Mouse (Mus musculus) olfactory bulb, adult 2 months (tissue): ENCODE results near the gene Plcb1. TPM values are rescaled to one million over a fixed set of nuclear protein-coding genes. Genes with fewer than 3 reads are reported as not detected.

Experiments
- H3K27ac ChIP-seq: fragments of 200-500 bp; 2 replicates; pipeline ENCODE4 v1.5.1; 2012; ENCODE audit warnings: low read depth, low read length; ENCODE audit not compliant: insufficient read depth
- H3K4me1 ChIP-seq: fragments of 200-500 bp; 2 replicates; pipeline ENCODE4 v1.6.1; 2012; ENCODE audit warnings: low read length; ENCODE audit not compliant: control insufficient read depth, insufficient read depth
- H3K4me3 ChIP-seq: fragments of 200-500 bp; 2 replicates; pipeline ENCODE4 v1.5.1; 2012; ENCODE audit warnings: mild to moderate bottlenecking, low read depth, low read length, moderate library complexity; ENCODE audit not compliant: insufficient read depth
- CTCF ChIP-seq: fragments of 200-500 bp; IDR thresholded peaks from 2 replicates; pipeline ENCODE4 v1.5.1; 2012; ENCODE audit warnings: low read depth, mild to moderate bottlenecking, low read length, moderate library complexity; ENCODE audit not compliant: insufficient read depth
- POLR2A ChIP-seq: fragments of 200-500 bp; IDR thresholded peaks from 2 replicates; pipeline ENCODE4 v1.6.1; 2012; ENCODE audit warnings: mild to moderate bottlenecking, low read depth, low read length, moderate library complexity; ENCODE audit not compliant: insufficient read depth
- WGBS: fragments of 180-500 bp; shearing (Covaris S2); methylation state at CpG from one replicate; pipeline ENCODE4 v1.1.7; 2018; 5-methylcytosine and 5-hydroxymethylcytosine counted together
- polyA plus RNA-seq: library from polyadenylated mRNA; stranded (reverse); fragments of >200 nt; gene quantifications from 2 replicates; pipeline ENCODE4 v1.2.4, GENCODE M21; 2012; ENCODE audit warnings: low replicate concordance; ENCODE audit not compliant: missing spikeins, insufficient read depth, insufficient read length

The Plcb1 gene
- polyA plus RNA-seq, 1 experiment = 72.1 TPM

DNA sequence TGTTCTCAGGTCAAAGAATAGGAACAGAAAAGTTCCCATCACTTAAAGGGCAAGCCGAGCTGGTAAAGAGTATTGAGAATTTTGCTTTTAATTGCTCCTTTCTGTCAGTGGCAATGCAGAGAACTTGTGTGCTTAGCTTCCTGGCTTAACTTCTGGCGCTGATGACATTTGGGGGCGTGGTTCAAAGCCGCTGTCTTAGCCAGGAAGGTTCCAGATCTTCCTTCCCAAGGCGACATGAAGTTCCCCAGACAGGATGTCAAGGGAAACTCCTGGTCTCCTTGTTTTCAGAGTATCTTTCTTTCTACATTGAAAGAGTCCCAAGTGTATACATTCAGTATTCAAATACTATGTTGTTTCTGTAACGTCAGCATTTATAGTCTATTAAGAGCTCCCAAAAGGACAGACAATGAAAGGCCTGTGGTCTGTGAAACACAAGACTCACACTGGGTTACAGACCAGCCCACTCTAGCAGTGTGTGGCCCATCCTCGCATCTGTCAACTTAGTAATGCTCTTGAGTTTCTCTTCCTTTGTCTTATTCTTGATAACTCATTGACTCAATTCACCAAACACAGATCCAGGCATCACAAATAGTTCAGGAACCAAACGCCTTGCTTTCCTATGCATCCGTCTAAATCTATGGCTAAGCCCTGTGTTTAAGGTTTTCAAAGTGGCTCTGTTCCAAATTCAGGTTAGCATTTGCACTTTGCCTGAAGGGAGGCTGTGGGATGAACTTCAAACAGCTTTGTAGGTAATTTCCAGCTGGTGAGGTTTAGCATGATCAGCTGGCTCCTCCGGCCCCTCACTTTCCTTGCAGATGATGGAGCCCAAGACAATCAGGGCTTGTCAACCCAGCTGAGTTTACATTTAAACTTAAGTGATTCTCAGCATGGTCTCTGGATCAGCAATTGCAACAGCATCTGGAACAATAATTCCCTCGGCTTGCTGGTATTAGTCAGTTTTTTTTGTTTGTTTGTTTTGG, 418.6 kb downstream of the Plcb1 start:
- H3K27ac ChIP-seq = 0 out of 2 replicates have a peak overlapping the region, but pooled peaks have one; percentile 20
- no peaks in the 10 kb centered on the region; the same call in none of the 2 replicates for H3K4me1 ChIP-seq
- no peak overlapping the region for H3K4me3 ChIP-seq
- 65% methylated on average over 11 of the region's 11 CpGs for WGBS
- TF ChIP-seq CTCF (no peak), POLR2A (no peak)

DNA sequence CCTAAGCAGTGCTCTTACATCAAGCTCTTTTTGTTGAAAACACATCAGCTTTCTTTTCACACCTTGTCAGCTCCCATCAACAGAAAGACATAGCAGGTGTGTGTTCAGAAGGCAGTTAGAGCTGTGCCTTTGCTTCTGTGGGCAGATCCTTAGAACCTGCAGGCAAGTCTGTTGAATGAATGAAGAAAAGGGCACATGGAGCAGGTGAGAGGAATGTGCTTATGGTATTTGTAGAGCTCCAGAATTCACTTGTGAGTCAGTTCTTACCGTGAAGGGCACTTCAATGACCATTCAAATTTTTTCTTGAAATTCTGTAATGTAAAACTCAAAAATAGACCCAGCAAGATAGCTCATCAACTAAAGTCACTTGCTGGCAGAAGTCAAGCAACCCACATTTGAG, 423.0 kb downstream of the Plcb1 start:
- H3K4me1 ChIP-seq = no peaks in the 10 kb centered on the region; the same call in 1 of the 2 replicates
- no peak overlapping the region for H3K27ac ChIP-seq
- WGBS = 89% methylated on average over 1 of the region's 1 CpGs
- TF ChIP-seq POLR2A = no peak
- no peak for TF ChIP-seq CTCF
- H3K4me3 ChIP-seq = no peak overlapping the region

GRCm38 (mm10) chr2:135214746-135215448, 429.0 kb downstream of the Plcb1 start:
- TF ChIP-seq POLR2A (no peak), CTCF (no peak)
- H3K4me3 ChIP-seq = no peak overlapping the region
- no peaks in the 10 kb centered on the region for H3K4me1 ChIP-seq
- no peak overlapping the region for H3K27ac ChIP-seq
- WGBS = 84% methylated on average over 4 of the region's 4 CpGs

DNA sequence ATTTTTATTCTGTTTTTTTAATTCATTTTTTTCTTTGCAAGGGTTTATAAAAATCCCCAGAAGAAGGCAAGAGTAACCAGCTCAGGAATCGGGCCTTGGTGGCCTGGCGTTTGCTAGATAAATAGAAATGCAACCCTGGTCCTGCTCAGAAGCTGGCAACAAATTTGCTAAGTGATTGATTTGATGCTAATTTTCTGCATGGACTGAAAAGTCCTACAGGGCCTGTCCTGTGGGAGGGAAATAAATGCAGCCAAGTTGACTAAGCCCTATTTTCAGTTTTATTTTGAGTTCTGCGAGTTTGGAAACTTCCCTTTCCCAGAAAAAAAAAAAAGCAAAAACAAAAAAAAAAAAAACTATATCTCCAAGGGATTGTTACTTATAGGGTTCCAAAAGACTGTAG, 433.5 kb downstream of the Plcb1 start:
- no peak for TF ChIP-seq CTCF
- no peak for TF ChIP-seq POLR2A
- no peak overlapping the region for H3K4me3 ChIP-seq
- H3K27ac ChIP-seq = no peak overlapping the region
- no peaks in the 10 kb centered on the region for H3K4me1 ChIP-seq
- WGBS = 43% methylated on average over 3 of the region's 3 CpGs

DNA sequence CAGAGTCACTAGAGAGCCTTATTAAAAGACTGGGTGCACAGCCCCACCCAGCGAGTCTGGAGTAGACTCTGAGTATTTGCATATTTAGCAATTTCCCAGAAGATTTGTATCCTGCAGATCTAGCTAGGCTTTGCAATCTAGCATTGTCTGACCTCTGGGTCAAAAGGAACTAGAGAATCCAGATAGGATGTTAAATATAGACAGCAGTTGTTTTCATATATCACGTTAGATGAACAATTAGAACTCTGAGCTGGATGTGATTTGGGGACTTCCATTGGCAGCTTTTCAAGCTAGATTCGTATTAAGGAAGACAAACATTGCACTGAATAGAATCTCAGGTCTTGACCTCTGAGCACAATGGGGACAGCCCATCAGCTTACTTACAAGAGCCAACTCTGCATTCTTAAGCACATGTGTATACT, 439.7 kb downstream of the Plcb1 start:
- H3K4me3 ChIP-seq = no peak overlapping the region
- WGBS = 72% methylated on average over 3 of the region's 3 CpGs
- TF ChIP-seq POLR2A = no peak
- TF ChIP-seq CTCF = no peak
- no peak overlapping the region for H3K27ac ChIP-seq
- no peaks in the 10 kb centered on the region for H3K4me1 ChIP-seq

DNA sequence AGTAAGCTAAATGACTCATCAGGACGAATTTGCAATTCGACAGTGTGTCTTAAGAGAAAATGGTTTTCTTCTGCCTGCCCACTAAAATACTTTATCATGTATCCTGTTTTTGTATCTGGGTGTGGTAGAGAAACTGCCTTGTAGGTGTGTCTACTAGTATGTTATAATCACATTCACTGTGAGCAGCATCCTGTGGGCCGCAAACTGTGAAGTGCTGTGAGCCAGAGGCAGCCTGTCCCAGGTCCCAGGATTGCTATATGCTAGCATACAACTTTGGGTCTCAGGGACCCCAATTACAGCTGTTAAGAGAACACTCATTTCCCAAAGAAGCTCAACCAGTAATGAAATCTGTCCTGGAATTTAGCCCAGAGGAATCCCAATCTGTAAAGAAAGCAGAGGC, 444.4 kb downstream of the Plcb1 start:
- Histone ChIP-seq H3K4me3 (no peak overlapping the region), H3K27ac (no peak overlapping the region), H3K4me1 (no peaks in the 10 kb centered on the region)
- TF ChIP-seq CTCF = no peak
- no peak for TF ChIP-seq POLR2A
- WGBS = 62% methylated on average over 3 of the region's 3 CpGs

- no peak overlapping the region for H3K27ac ChIP-seq
- WGBS = 56% methylated on average over 1 of the region's 1 CpGs
- 0 out of 2 replicates have a peak, but pooled peaks cover 2% of the 10 kb centered on the region for H3K4me1 ChIP-seq
- TF ChIP-seq CTCF (no peak), POLR2A (no peak)
- no peak overlapping the region for H3K4me3 ChIP-seq
Measured at GRCm38 (mm10) chr2:135242662-135243316, 456.9 kb downstream of the Plcb1 start.

- 50% methylated on average over 4 of the region's 4 CpGs for WGBS
- Histone ChIP-seq H3K27ac (no peak overlapping the region), H3K4me1 (0 out of 2 replicates have a peak, but pooled peaks cover 2% of the 10 kb centered on the region), H3K4me3 (no peak overlapping the region)
- TF ChIP-seq CTCF (no peak), POLR2A (no peak)
Measured at GRCm38 (mm10) chr2:135243764-135244163, 457.9 kb downstream of the Plcb1 start.

- TF ChIP-seq POLR2A (no peak), CTCF (no peak)
- 94% methylated on average over 2 of the region's 2 CpGs for WGBS
- Histone ChIP-seq H3K4me3 (no peak overlapping the region), H3K27ac (no peak overlapping the region), H3K4me1 (0 out of 2 replicates have a peak, but pooled peaks cover 2% of the 10 kb centered on the region)
Measured at GRCm38 (mm10) chr2:135249925-135250324, 464.1 kb downstream of the Plcb1 start.
